8 mouse cellular contexts compared by ENCODE assay signal in genomic region chr10:122987671-122988128, GRCm38 (mm10).
DNase-seq lines count a peak whose midpoint lies in the region; ATAC-seq and TF ChIP-seq lines count a peak whose summit lies in the region.

No protein-coding gene starts in this region.

- peak overlapping the region; percentile 100 for H3K27ac ChIP-seq in embryonic facial prominence, embryonic 13.5 days
- peak overlapping the region; percentile 100 for H3K27ac ChIP-seq in heart, embryonic 15.5 days
- no peak overlapping the region for H3K27ac ChIP-seq in lung, embryonic 14.5 days (ENCODE audit: low read depth)

- DNase-seq in CD8-positive naive resting alpha-beta T cell, adult 2 months (ENCODE audit: low read depth in 2 of 2, low spot score in 2 of 2), result peak; percentile 35 to 54
- peak; percentile 56 for DNase-seq in adipocyte (ENCODE audit: low spot score)
- peak; percentile 62 for DNase-seq in kidney, postnatal 10 days
- peak; percentile 76 for DNase-seq in lung, embryonic 14.5 days
- peak; percentile 76 for DNase-seq in retina, embryonic 14.5 days (ENCODE audit: low spot score)
- no peak for DNase-seq in Muller cell, postnatal 12 days (ENCODE audit: inconsistent ontology term)

- H3K36me3 ChIP-seq in embryonic facial prominence, embryonic 13.5 days, result peaks cover 13% of the 10 kb centered on the region
- H3K36me3 ChIP-seq in heart, embryonic 15.5 days, result no peaks in the 10 kb centered on the region
- H3K36me3 ChIP-seq in lung, embryonic 14.5 days (ENCODE audit: insufficient read depth), result peaks cover 14% of the 10 kb centered on the region; the same call in 1 of the 2 replicates

- peak overlapping the region; percentile 65 for H3K4me2 ChIP-seq in embryonic facial prominence, embryonic 13.5 days
- H3K4me2 ChIP-seq in heart, embryonic 15.5 days, result peak overlapping the region; percentile 75
- H3K4me2 ChIP-seq in lung, embryonic 14.5 days, result peak overlapping the region; percentile 76

- 18% methylated on average over 9 of the region's 9 CpGs for WGBS in embryonic facial prominence, embryonic 13.5 days
- WGBS in heart, embryonic 15.5 days, result 8% methylated on average over 9 of the region's 9 CpGs
- WGBS in lung, embryonic 14.5 days, result 11% methylated on average over 9 of the region's 9 CpGs

- no peak overlapping the region for H3K4me3 ChIP-seq in embryonic facial prominence, embryonic 13.5 days
- H3K4me3 ChIP-seq in heart, embryonic 15.5 days, result peak overlapping the region; percentile 26
- H3K4me3 ChIP-seq in lung, embryonic 14.5 days (ENCODE audit: low read depth, low read length), result no peak overlapping the region

- peaks cover 28% of the 10 kb centered on the region for H3K4me1 ChIP-seq in embryonic facial prominence, embryonic 13.5 days
- peaks cover 55% of the 10 kb centered on the region for H3K4me1 ChIP-seq in heart, embryonic 15.5 days (replicated peaks)
- peaks cover 20% of the 10 kb centered on the region for H3K4me1 ChIP-seq in lung, embryonic 14.5 days (ENCODE audit: insufficient read depth)

- TF ChIP-seq CTCF in lung, embryonic 14.5 days (IDR thresholded peaks at IDR 0.05; ENCODE audit: low read depth), result peak; percentile 73

- peak overlapping the region; percentile 41 for H3K9ac ChIP-seq in embryonic facial prominence, embryonic 13.5 days
- H3K9ac ChIP-seq in heart, embryonic 15.5 days, result peak overlapping the region; percentile 29; the same call in 1 of the 2 replicates
- H3K9ac ChIP-seq in lung, embryonic 14.5 days, result no peak overlapping the region

- no peaks in the 10 kb centered on the region for H3K27me3 ChIP-seq in embryonic facial prominence, embryonic 13.5 days
- H3K27me3 ChIP-seq in heart, embryonic 15.5 days, result no peaks in the 10 kb centered on the region
- H3K27me3 ChIP-seq in lung, embryonic 14.5 days (ENCODE audit: insufficient read depth, low read length), result no peaks in the 10 kb centered on the region

- no peaks in the 10 kb centered on the region for H3K9me3 ChIP-seq in embryonic facial prominence, embryonic 13.5 days
- no peaks in the 10 kb centered on the region for H3K9me3 ChIP-seq in heart, embryonic 15.5 days (replicated peaks)
- H3K9me3 ChIP-seq in lung, embryonic 14.5 days (ENCODE audit: low read depth, low read length), result no peaks in the 10 kb centered on the region

- no peak for ATAC-seq in embryonic facial prominence, embryonic 13.5 days (ENCODE audit: insufficient number of reproducible peaks, insufficient read depth, low FRiP score, low TSS enrichment, low read depth)
- no peak for ATAC-seq in heart, embryonic 15.5 days (replicated peaks; ENCODE audit: insufficient number of reproducible peaks, insufficient read depth, low FRiP score, low read depth)
- no peak for ATAC-seq in lung, embryonic 14.5 days (ENCODE audit: insufficient read depth)
